Mouse (Mus musculus) heart, postnatal 0 days (tissue): ENCODE measurements at regions not wholly inside any gene's neighbourhood (a gene's known extent, or its start where the extent isn't known, plus 50 kb on each side); places are given as distances from the start of the nearest gene placed in this dataset.

Experiments used
- ATAC-seq: fragments of 200-750 bp; cut with Nextera tagmentation; 2 replicates; pipeline ENCODE4 v1.8.0; 2017; ENCODE audit warnings: low read depth, moderate number of reproducible peaks, moderate library complexity; ENCODE audit not compliant: insufficient read depth
- DNase-seq: peaks from one replicate; pipeline ENCODE4 v3.0.0-alpha.2; 2016; ENCODE audit warnings: low spot score
- H3K27ac ChIP-seq: fragments of 300-500 bp; sonication (generic); 2 replicates; pipeline ENCODE4 v1.5.1; 2014; ENCODE audit warnings: low read depth, mild to moderate bottlenecking
- H3K27me3 ChIP-seq: fragments of 300-500 bp; sonication (generic); 2 replicates; pipeline ENCODE4 v1.6.1; 2014; ENCODE audit warnings: low read length, mixed read lengths; ENCODE audit not compliant: control insufficient read depth, insufficient read depth
- H3K36me3 ChIP-seq: fragments of 300-500 bp; sonication (generic); replicated peaks from 2 replicates; pipeline ENCODE4 v1.6.1; 2014; ENCODE audit warnings: low read length, mixed read lengths; ENCODE audit not compliant: control insufficient read depth, insufficient read depth
- H3K4me1 ChIP-seq: fragments of 300-500 bp; sonication (generic); 2 replicates; pipeline ENCODE4 v1.6.1; 2014; ENCODE audit warnings: antibody characterized with exemption; ENCODE audit not compliant: control insufficient read depth, insufficient read depth
- H3K4me2 ChIP-seq: fragments of 300-500 bp; sonication (generic); 2 replicates; pipeline ENCODE4 v1.6.1; 2014; ENCODE audit warnings: low read depth, mild to moderate bottlenecking, low read length, moderate library complexity
- H3K4me3 ChIP-seq: fragments of 300-500 bp; sonication (generic); 2 replicates; pipeline ENCODE4 v1.5.1; 2014; ENCODE audit warnings: low read depth, low read length
- H3K9ac ChIP-seq: fragments of 300-500 bp; sonication (generic); replicated peaks from 2 replicates; pipeline ENCODE4 v1.6.1; 2014; ENCODE audit warnings: low read depth, low read length, mixed read lengths
- H3K9me3 ChIP-seq: fragments of 300-500 bp; sonication (generic); replicated peaks from 2 replicates; pipeline ENCODE4 v1.6.1; 2016; ENCODE audit warnings: low read length; ENCODE audit not compliant: control insufficient read depth
- CTCF ChIP-seq: IDR thresholded peaks from 2 replicates; pipeline ENCODE4 v1.5.1; 2016; ENCODE audit warnings: antibody characterized with exemption, control low read depth, low read depth
- EP300 ChIP-seq: IDR thresholded peaks from 2 replicates; pipeline ENCODE4 v1.6.1; 2016; ENCODE audit warnings: antibody characterized with exemption, low read depth
- WGBS: fragments of 180-500 bp; shearing (Covaris S2); extraction: QIAGEN DNeasy Blood & Tissue Kit; methylation state at CpG from one replicate; pipeline ENCODE4 v1.1.7; 2014; 5-methylcytosine and 5-hydroxymethylcytosine counted together

DNA sequence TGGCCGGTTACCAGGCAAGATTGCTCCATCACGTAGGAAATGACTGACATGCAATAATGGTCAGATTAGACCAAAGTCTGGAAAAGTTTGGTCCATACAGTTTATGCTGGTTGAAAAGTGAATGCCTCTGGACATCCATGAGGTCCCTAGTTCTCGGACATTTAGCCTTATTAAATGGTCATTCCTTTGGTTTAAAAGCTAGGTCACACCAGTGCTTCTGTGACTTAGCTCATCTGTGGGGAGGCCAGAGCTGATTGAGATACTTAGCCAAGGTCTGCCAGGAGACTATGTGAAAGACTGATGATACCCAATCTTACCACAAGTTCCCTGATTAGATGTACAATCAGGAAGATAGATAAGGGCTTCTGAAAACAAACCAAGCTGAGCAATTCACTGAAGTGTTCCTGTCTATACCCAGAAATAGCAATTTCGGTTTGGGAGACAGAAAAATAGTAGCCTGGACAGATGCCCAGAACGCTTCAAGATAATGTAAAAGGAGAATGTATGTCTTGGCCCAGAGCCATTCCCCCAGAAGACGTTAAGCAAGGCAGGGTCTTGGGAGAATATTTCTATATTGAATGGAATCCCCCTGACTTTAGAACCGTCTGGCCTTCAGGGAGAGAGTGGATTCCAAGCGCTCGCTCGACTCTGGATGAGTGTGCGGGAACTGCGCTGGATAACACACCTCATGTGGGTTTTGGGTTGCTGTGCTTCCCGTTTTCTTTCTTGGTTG lies 161.5 kb downstream of the Dact1 start:
- no peak for DNase-seq
- H3K9ac ChIP-seq = no peak overlapping the region
- WGBS = 51% methylated on average over 13 of the region's 13 CpGs
- H3K4me1 ChIP-seq = 0 out of 2 replicates have a peak, but pooled peaks cover 14% of the 10 kb centered on the region
- H3K27me3 ChIP-seq = no peaks in the 10 kb centered on the region
- TF ChIP-seq EP300 = no peak
- no peak for TF ChIP-seq CTCF
- no peak for ATAC-seq
- no peak overlapping the region for H3K27ac ChIP-seq
- no peak overlapping the region for H3K4me3 ChIP-seq
- no peaks in the 10 kb centered on the region for H3K9me3 ChIP-seq
- no peaks in the 10 kb centered on the region for H3K36me3 ChIP-seq
- H3K4me2 ChIP-seq = no peak overlapping the region

DNA sequence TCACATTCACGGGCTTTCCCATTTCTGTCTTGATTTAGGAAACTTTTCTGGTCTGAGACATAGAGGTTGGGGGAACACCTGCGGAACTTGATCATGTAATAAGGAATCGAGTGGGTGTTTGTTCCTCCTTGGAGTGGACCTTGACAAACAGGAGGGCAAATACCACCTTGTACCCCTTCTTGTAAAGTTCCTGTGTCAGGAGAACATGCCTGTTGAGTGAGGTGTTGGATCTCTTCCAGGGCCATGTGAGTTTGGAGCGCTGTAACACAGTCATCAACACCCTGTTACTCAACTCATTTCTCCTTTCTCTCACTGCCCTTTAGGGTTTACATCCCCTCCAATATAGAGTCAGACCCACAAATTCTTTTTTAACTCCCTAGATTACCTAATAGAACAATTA lies 162.0 kb downstream of the Dact1 start:
- H3K36me3 ChIP-seq = no peaks in the 10 kb centered on the region
- no peak for ATAC-seq
- H3K4me3 ChIP-seq = no peak overlapping the region
- DNase-seq = no peak
- no peak overlapping the region for H3K4me2 ChIP-seq
- TF ChIP-seq EP300 (no peak), CTCF (no peak)
- H3K9me3 ChIP-seq = no peaks in the 10 kb centered on the region
- WGBS = 58% methylated on average over 4 of the region's 4 CpGs
- no peak overlapping the region for H3K9ac ChIP-seq
- H3K27me3 ChIP-seq = no peaks in the 10 kb centered on the region
- H3K4me1 ChIP-seq = 0 out of 2 replicates have a peak, but pooled peaks cover 15% of the 10 kb centered on the region
- H3K27ac ChIP-seq = no peak overlapping the region

DNA sequence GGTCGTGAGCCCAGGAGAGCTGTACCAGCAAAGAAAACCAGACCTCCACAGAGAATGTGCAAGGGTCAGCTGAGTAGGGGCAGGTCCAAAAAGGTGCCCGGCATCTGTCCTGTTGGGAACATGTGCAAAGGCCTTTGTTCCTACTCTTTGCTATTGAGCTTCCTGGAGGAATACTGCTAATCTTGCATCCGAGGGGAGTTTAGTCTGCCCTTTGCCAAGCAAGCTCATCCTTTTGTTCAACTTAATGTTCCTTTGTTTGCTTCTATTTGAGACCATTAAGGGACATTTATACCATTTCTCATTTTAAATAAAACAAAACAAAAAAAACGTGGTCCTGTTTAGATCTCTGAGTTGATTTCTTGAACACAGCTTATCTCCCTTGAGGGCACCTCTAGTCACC lies 166.6 kb downstream of the Dact1 start:
- Histone ChIP-seq H3K4me2 (no peak overlapping the region), H3K36me3 (no peaks in the 10 kb centered on the region), H3K4me1 (peaks cover 26% of the 10 kb centered on the region; the same call in 1 of the 2 replicates), H3K9ac (no peak overlapping the region), H3K27me3 (no peaks in the 10 kb centered on the region), H3K27ac (no peak overlapping the region), H3K4me3 (no peak overlapping the region), H3K9me3 (no peaks in the 10 kb centered on the region)
- no peak for DNase-seq
- TF ChIP-seq EP300 (no peak), CTCF (no peak)
- WGBS = 29% methylated on average over 4 of the region's 4 CpGs
- no peak for ATAC-seq

GRCm38 (mm10) chr12:71477691-71478090 lies 168.0 kb downstream of the Dact1 start:
- WGBS = 54% methylated on average over 5 of the region's 5 CpGs
- Histone ChIP-seq H3K36me3 (no peaks in the 10 kb centered on the region), H3K4me2 (no peak overlapping the region), H3K4me1 (peaks cover 23% of the 10 kb centered on the region; the same call in 1 of the 2 replicates), H3K27me3 (no peaks in the 10 kb centered on the region), H3K4me3 (no peak overlapping the region), H3K9me3 (no peaks in the 10 kb centered on the region), H3K9ac (no peak overlapping the region), H3K27ac (no peak overlapping the region)
- no peak for ATAC-seq
- TF ChIP-seq CTCF = no peak
- TF ChIP-seq EP300 = no peak
- DNase-seq = no peak

DNA sequence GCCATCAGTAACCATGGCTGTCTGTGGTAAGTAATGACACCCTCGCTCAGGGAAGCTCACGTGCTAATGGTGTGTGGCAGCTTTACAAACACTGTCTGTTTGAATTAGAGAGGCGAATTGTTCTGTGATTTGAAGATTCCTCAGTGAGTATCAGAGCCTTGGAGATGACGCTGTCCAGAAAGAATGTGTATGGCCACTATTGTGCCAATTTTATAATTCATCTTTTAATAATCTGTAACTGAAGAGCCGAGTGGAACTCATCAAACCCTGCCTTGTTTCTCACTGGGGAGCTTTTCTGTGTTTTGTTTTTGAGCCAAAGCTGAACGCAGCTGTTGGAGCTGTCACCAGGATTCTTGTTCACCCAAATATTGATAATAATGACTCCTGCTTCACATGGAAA lies 171.7 kb downstream of the Dact1 start:
- Histone ChIP-seq H3K4me1 (peaks cover 18% of the 10 kb centered on the region; the same call in 1 of the 2 replicates), H3K9ac (no peak overlapping the region), H3K9me3 (no peaks in the 10 kb centered on the region), H3K27me3 (no peaks in the 10 kb centered on the region), H3K4me2 (no peak overlapping the region), H3K4me3 (no peak overlapping the region), H3K27ac (peak overlapping the region; percentile 45; the same call in 1 of the 2 replicates), H3K36me3 (no peaks in the 10 kb centered on the region)
- 60% methylated on average over 6 of the region's 6 CpGs for WGBS
- no peak for TF ChIP-seq EP300
- TF ChIP-seq CTCF = no peak
- ATAC-seq = no peak
- no peak for DNase-seq
